Mouse (Mus musculus) kidney, embryonic 14.5 days (tissue): ENCODE results near the gene Tcf3. TPM values are rescaled to one million over a fixed set of nuclear protein-coding genes. Genes with fewer than 3 reads are reported as not detected.

Experiments
- ATAC-seq: fragments of 200-750 bp; cut with Nextera tagmentation; 2 replicates; pipeline ENCODE4 v1.8.0; 2017; ENCODE audit warnings: moderate number of reproducible peaks, mild to moderate bottlenecking, moderate TSS enrichment, moderate library complexity; ENCODE audit not compliant: low FRiP score, low TSS enrichment
- H3K27ac ChIP-seq: fragments of 300-500 bp; sonication (generic); 2 replicates; pipeline ENCODE4 v1.5.1; 2014; ENCODE audit warnings: low read depth, mild to moderate bottlenecking, low read length, moderate library complexity, mixed read lengths
- H3K27me3 ChIP-seq: fragments of 300-500 bp; sonication (generic); 2 replicates; pipeline ENCODE4 v1.6.1; 2014; ENCODE audit warnings: mild to moderate bottlenecking, low read length; ENCODE audit not compliant: control insufficient read depth, insufficient read depth
- H3K36me3 ChIP-seq: fragments of 300-500 bp; sonication (generic); 2 replicates; pipeline ENCODE4 v1.6.1; 2014; ENCODE audit warnings: low read length, mixed read lengths; ENCODE audit not compliant: control insufficient read depth, insufficient read depth
- H3K4me1 ChIP-seq: fragments of 300-500 bp; sonication (generic); 2 replicates; pipeline ENCODE4 v1.6.1; 2014; ENCODE audit warnings: low read length, mixed read lengths; ENCODE audit not compliant: control insufficient read depth, insufficient read depth
- H3K4me2 ChIP-seq: fragments of 300-500 bp; sonication (generic); replicated peaks from 2 replicates; pipeline ENCODE4 v1.6.1; 2014; ENCODE audit warnings: low read depth, mild to moderate bottlenecking, low read length
- H3K4me3 ChIP-seq: fragments of 300-500 bp; sonication (generic); 2 replicates; pipeline ENCODE4 v1.5.1; 2014; ENCODE audit warnings: mild to moderate bottlenecking, low read length
- H3K9ac ChIP-seq: fragments of 300-500 bp; sonication (generic); 2 replicates; pipeline ENCODE4 v1.6.1; 2014; ENCODE audit warnings: low read depth, mild to moderate bottlenecking, low read length, moderate library complexity
- H3K9me3 ChIP-seq: fragments of 300-500 bp; sonication (generic); 2 replicates; pipeline ENCODE4 v1.6.1; 2016; ENCODE audit warnings: low read length; ENCODE audit not compliant: control insufficient read depth
- WGBS: fragments of 180-500 bp; shearing (Covaris S2); extraction: QIAGEN DNeasy Blood & Tissue Kit; methylation state at CpG from one replicate; pipeline ENCODE4 v1.1.7; 2014; 5-methylcytosine and 5-hydroxymethylcytosine counted together
- polyA plus RNA-seq: library from polyadenylated mRNA; unstranded; fragments of >200 nt; fragmentation: Nextera tagmentation; extraction: Ambion mirVana; gene quantifications from 2 replicates; pipeline ENCODE4 v1.2.1, GENCODE M21; 2014

Gene Tcf3
- polyA plus RNA-seq, 1 experiment from 2014 or later: 162 TPM

GRCm38 (mm10) chr10:80406684-80407501 is 26.6 kb downstream of the Tcf3 start, which contains the start of gene Uqcr11:
Uqcr11 (minus strand) TSS chr10:80406830.
- ATAC-seq: peak; percentile 71
- H3K36me3 ChIP-seq: peaks cover 47% of the 10 kb centered on the region
- under 1% methylated on average over 27 of the region's 27 CpGs for WGBS

GRCm38 (mm10) chr10:80405481-80406173 is 27.8 kb downstream of the Tcf3 start:
- 55% methylated on average over 10 of the region's 10 CpGs for WGBS
- ATAC-seq: no peak
- no peak overlapping the region; the same call in 1 of the 2 replicates for H3K27ac ChIP-seq
- H3K9me3 ChIP-seq: no peaks in the 10 kb centered on the region
- peak overlapping the region; percentile 97 for H3K4me3 ChIP-seq
- peaks cover 18% of the 10 kb centered on the region for H3K4me1 ChIP-seq
- H3K27me3 ChIP-seq: no peaks in the 10 kb centered on the region
- H3K36me3 ChIP-seq: peaks cover 42% of the 10 kb centered on the region
- peak overlapping the region; percentile 88 for H3K9ac ChIP-seq
- peak overlapping the region; percentile 95 for H3K4me2 ChIP-seq

More at GRCm38 (mm10) chr10:80406684-80407501, 26.6 kb downstream of the Tcf3 start, which contains the start of gene Uqcr11:
- H3K27me3 ChIP-seq: no peaks in the 10 kb centered on the region
- H3K27ac ChIP-seq: peak within 1 kb of the TSS; percentile 83
- peak within 1 kb of the TSS; percentile 97 for H3K4me3 ChIP-seq
- peak within 1 kb of the TSS; percentile 95 for H3K4me2 ChIP-seq
- H3K9ac ChIP-seq: peak within 1 kb of the TSS; percentile 88
- peaks cover 18% of the 10 kb centered on the region for H3K4me1 ChIP-seq
- no peaks in the 10 kb centered on the region for H3K9me3 ChIP-seq

- no peak overlapping the region for H3K4me3 ChIP-seq
- no peak overlapping the region for H3K9ac ChIP-seq
- H3K27ac ChIP-seq: no peak overlapping the region
- no peak for ATAC-seq
- peaks cover 23% of the 10 kb centered on the region for H3K4me1 ChIP-seq
- WGBS: 90% methylated on average over 4 of the region's 4 CpGs
- no peak overlapping the region for H3K4me2 ChIP-seq
- H3K27me3 ChIP-seq: no peaks in the 10 kb centered on the region
- H3K36me3 ChIP-seq: peaks cover 28% of the 10 kb centered on the region
- H3K9me3 ChIP-seq: no peaks in the 10 kb centered on the region
Observed at GRCm38 (mm10) chr10:80403044-80403692, 30.3 kb downstream of the Tcf3 start.

- ATAC-seq: no peak
- peaks cover 24% of the 10 kb centered on the region for H3K4me1 ChIP-seq
- peak overlapping the region; percentile 94; the same call in 1 of the 2 replicates for H3K27ac ChIP-seq
- no peaks in the 10 kb centered on the region for H3K9me3 ChIP-seq
- no peak overlapping the region for H3K4me3 ChIP-seq
- WGBS: 82% methylated on average over 4 of the region's 4 CpGs
- no peaks in the 10 kb centered on the region for H3K27me3 ChIP-seq
- H3K4me2 ChIP-seq: no peak overlapping the region
- H3K9ac ChIP-seq: peak overlapping the region; percentile 69; the same call in 1 of the 2 replicates
- peaks cover 42% of the 10 kb centered on the region for H3K36me3 ChIP-seq
Observed at GRCm38 (mm10) chr10:80400704-80401161, 32.7 kb downstream of the Tcf3 start.

GRCm38 (mm10) chr10:80399973-80400703 is 33.3 kb downstream of the Tcf3 start:
- no peak for ATAC-seq
- peaks cover 47% of the 10 kb centered on the region for H3K36me3 ChIP-seq
- peak overlapping the region; percentile 77 for H3K4me3 ChIP-seq
- peak overlapping the region; percentile 72 for H3K4me2 ChIP-seq
- 15% methylated on average over 17 of the region's 17 CpGs for WGBS
- peak overlapping the region; percentile 69 for H3K9ac ChIP-seq
- H3K9me3 ChIP-seq: no peaks in the 10 kb centered on the region
- H3K27me3 ChIP-seq: no peaks in the 10 kb centered on the region
- H3K4me1 ChIP-seq: peaks cover 19% of the 10 kb centered on the region
- H3K27ac ChIP-seq: peak overlapping the region; percentile 94

- under 1% methylated on average over 69 of the region's 82 CpGs for WGBS
- Histone ChIP-seq H3K9me3 (no peaks in the 10 kb centered on the region), H3K4me1 (peaks cover 19% of the 10 kb centered on the region), H3K36me3 (peaks cover 55% of the 10 kb centered on the region), H3K9ac (peak within 1 kb of the TSS; percentile 98), H3K27me3 (no peaks in the 10 kb centered on the region), H3K4me3 (peak within 1 kb of the TSS; percentile 77), H3K27ac (peak within 1 kb of the TSS; percentile 100), H3K4me2 (peak within 1 kb of the TSS; percentile 72)
- peak; percentile 95 for ATAC-seq
Observed at GRCm38 (mm10) chr10:80399191-80399972, 34.1 kb downstream of the Tcf3 start, which contains the start of gene Mbd3. Mbd3 (minus strand) TSS chr10:80399550.

- H3K36me3 ChIP-seq: peaks cover 59% of the 10 kb centered on the region
- WGBS: 0% methylated on average over 54 of the region's 59 CpGs
Observed at GRCm38 (mm10) chr10:80398719-80399190, 34.7 kb downstream of the Tcf3 start.

More at GRCm38 (mm10) chr10:80398719-80399190, 34.7 kb downstream of the Tcf3 start:
- ATAC-seq: peak; percentile 88
- H3K4me2 ChIP-seq: peak overlapping the region; percentile 59
- H3K9me3 ChIP-seq: no peaks in the 10 kb centered on the region
- peak overlapping the region; percentile 100 for H3K27ac ChIP-seq
- H3K4me3 ChIP-seq: peak overlapping the region; percentile 77
- peak overlapping the region; percentile 98 for H3K9ac ChIP-seq
- H3K27me3 ChIP-seq: no peaks in the 10 kb centered on the region
- H3K4me1 ChIP-seq: peaks cover 19% of the 10 kb centered on the region
